Mouse (Mus musculus): ENCODE data around the gene Fam83e.

The Fam83e gene

GRCm38 (mm10) chr7:45716952-45717917 is 3.8 kb upstream of the Fam83e start:
- no peak for TF ChIP-seq GATA4 (IDR thresholded peaks at IDR 0.05; ENCODE audit: insufficient replicate concordance, low read length)

- no peak; the same call in 1 of the 2 replicates for TF ChIP-seq GATA4 (IDR thresholded peaks at IDR 0.05; ENCODE audit: insufficient replicate concordance, low read length)
These were observed 3.1 kb upstream of the Fam83e start, which contains the start of gene Sphk2 for GRCm38 (mm10) chr7:45717918-45718297. Gene Sphk2 (minus strand): TSS chr7:45718002.

GRCm38 (mm10) chr7:45718331-45718730 is 2.7 kb upstream of the Fam83e start:
- no peak for TF ChIP-seq GATA4 (IDR thresholded peaks at IDR 0.05; ENCODE audit: insufficient replicate concordance, low read length)

- no peak for TF ChIP-seq GATA4 (IDR thresholded peaks at IDR 0.05; ENCODE audit: insufficient replicate concordance, low read length)
These were observed 1.8 kb upstream of the Fam83e start for GRCm38 (mm10) chr7:45719180-45719579.

- no peak for TF ChIP-seq GATA4 (IDR thresholded peaks at IDR 0.05; ENCODE audit: insufficient replicate concordance, low read length)
These were observed 1.1 kb upstream of the Fam83e start for GRCm38 (mm10) chr7:45719738-45720412.

GRCm38 (mm10) chr7:45721234-45721571 is 191 bp downstream of the Fam83e start:
- TF ChIP-seq GATA4 (IDR thresholded peaks at IDR 0.05; ENCODE audit: insufficient replicate concordance, low read length): no peak

- no peak for TF ChIP-seq GATA4 (IDR thresholded peaks at IDR 0.05; ENCODE audit: insufficient replicate concordance, low read length)
These were observed 783 bp downstream of the Fam83e start for GRCm38 (mm10) chr7:45721642-45722347.

GRCm38 (mm10) chr7:45722348-45722713 is 1.3 kb downstream of the Fam83e start:
- no peak for TF ChIP-seq GATA4 (IDR thresholded peaks at IDR 0.05; ENCODE audit: insufficient replicate concordance, low read length)

GRCm38 (mm10) chr7:45723301-45723700 is 2.3 kb downstream of the Fam83e start:
- no peak for TF ChIP-seq GATA4 (IDR thresholded peaks at IDR 0.05; ENCODE audit: insufficient replicate concordance, low read length)

GRCm38 (mm10) chr7:45723781-45724180 is 2.8 kb downstream of the Fam83e start:
- TF ChIP-seq GATA4 (IDR thresholded peaks at IDR 0.05; ENCODE audit: insufficient replicate concordance, low read length): no peak

- TF ChIP-seq GATA4 (IDR thresholded peaks at IDR 0.05; ENCODE audit: insufficient replicate concordance, low read length): no peak
These were observed 4.1 kb downstream of the Fam83e start for GRCm38 (mm10) chr7:45725151-45725550.

- TF ChIP-seq GATA4 (IDR thresholded peaks at IDR 0.05; ENCODE audit: insufficient replicate concordance, low read length): no peak
These were observed 4.7 kb downstream of the Fam83e start, which contains the start of gene Spaca4 for GRCm38 (mm10) chr7:45725713-45726112. Gene Spaca4 (minus strand): TSS chr7:45725813.

- no peak for TF ChIP-seq GATA4 (IDR thresholded peaks at IDR 0.05; ENCODE audit: insufficient replicate concordance, low read length)
These were observed 5.4 kb downstream of the Fam83e start for GRCm38 (mm10) chr7:45726419-45726818.

GRCm38 (mm10) chr7:45727625-45728024 is 6.6 kb downstream of the Fam83e start:
- no peak for TF ChIP-seq GATA4 (IDR thresholded peaks at IDR 0.05; ENCODE audit: insufficient replicate concordance, low read length)

- TF ChIP-seq GATA4 (IDR thresholded peaks at IDR 0.05; ENCODE audit: insufficient replicate concordance, low read length): no peak
These were observed 9.9 kb downstream of the Fam83e start for GRCm38 (mm10) chr7:45730727-45731431.

Measured in liver, adult (tissue).